9 mouse cellular contexts compared by ENCODE assay signal in genomic region chr2:162867516-162868029, GRCm38 (mm10).
A peak's percentile ranks its signal among the peaks of the same experiment; 100 is the strongest.
DNase-seq lines count a peak whose midpoint lies in the region; ATAC-seq and TF ChIP-seq lines count a peak whose summit lies in the region.
"Had no signal": no experiment of that assay in that cellular context is flagged by ENCODE, and none has a peak within 500 bp of the region (broad histone marks: within the 10 kb centered on the region; RNA-seq: fewer than 3 reads in every experiment).

No protein-coding gene starts in this region.

- TF ChIP-seq CTCF in gastrocnemius, adult 2 months (IDR thresholded peaks at IDR 0.05), result no peak
- TF ChIP-seq CTCF in cortical plate, adult 2 months (IDR thresholded peaks at IDR 0.05; ENCODE audit: extremely low read depth, insufficient read depth, low read length), result no peak

- H3K36me3 ChIP-seq in hindbrain, embryonic 11.5 days (ENCODE audit: control insufficient read depth, insufficient read depth, low read length), result no peaks in the 10 kb centered on the region
- H3K36me3 ChIP-seq in midbrain, embryonic 13.5 days, result no peaks in the 10 kb centered on the region

- no peak for DNase-seq in gastrocnemius, adult 2 months
- no peak for DNase-seq in gastrocnemius, adult 18-20 months (ENCODE audit: low spot score)
- DNase-seq in hindbrain, embryonic 11.5 days (ENCODE audit: low spot score), result peak; percentile 39
- DNase-seq in layer of hippocampus, adult 8-10 months (ENCODE audit: low spot score in 2 of 2), result no peak
- DNase-seq in spleen, adult 12 weeks (ENCODE audit: low spot score), result no peak
- DNase-seq: cerebellum, adult 9-10 months had no signal

- H3K9me3 ChIP-seq in hindbrain, embryonic 11.5 days (ENCODE audit: control insufficient read depth, low read length), result no peaks in the 10 kb centered on the region
- no peaks in the 10 kb centered on the region for H3K9me3 ChIP-seq in midbrain, embryonic 13.5 days

- no peak overlapping the region for H3K27ac ChIP-seq in gastrocnemius, adult 2 months
- no peak overlapping the region for H3K27ac ChIP-seq in cortical plate, adult 2 months (ENCODE audit: insufficient read depth, low read length)
- no peak overlapping the region for H3K27ac ChIP-seq in hindbrain, embryonic 11.5 days (ENCODE audit: low read depth, low read length)
- no peak overlapping the region for H3K27ac ChIP-seq in midbrain, embryonic 13.5 days

- peak overlapping the region; percentile 62 for H3K4me2 ChIP-seq in hindbrain, embryonic 11.5 days (replicated peaks; ENCODE audit: low read depth, low read length)
- H3K4me2 ChIP-seq in midbrain, embryonic 13.5 days (replicated peaks), result peak overlapping the region; percentile 64

- no peaks in the 10 kb centered on the region for H3K27me3 ChIP-seq in hindbrain, embryonic 11.5 days (ENCODE audit: control insufficient read depth, insufficient read depth, low read length)
- H3K27me3 ChIP-seq in midbrain, embryonic 13.5 days, result peaks cover 6% of the 10 kb centered on the region

- no peak for TF ChIP-seq POLR2A in cortical plate, adult 2 months (IDR thresholded peaks at IDR 0.05; ENCODE audit: extremely low read depth, insufficient read depth, low read length)

- no peak for ATAC-seq in hindbrain, embryonic 11.5 days (ENCODE audit: low FRiP score)
- ATAC-seq in midbrain, embryonic 13.5 days, result no peak; the same call in 1 of the 2 replicates
- no peak for ATAC-seq in megakaryocyte-erythroid progenitor cell, adult 5-6 weeks (replicated peaks; ENCODE audit: low FRiP score, low TSS enrichment, poor library complexity, severe bottlenecking)

- WGBS in hindbrain, embryonic 11.5 days, result 4% methylated on average over 15 of the region's 15 CpGs
- 2% methylated on average over 15 of the region's 15 CpGs for WGBS in midbrain, embryonic 13.5 days

- H3K9ac ChIP-seq in hindbrain, embryonic 11.5 days (ENCODE audit: low read depth, low read length), result no peak overlapping the region
- 0 out of 2 replicates have a peak overlapping the region, but pooled peaks have one; percentile 21 for H3K9ac ChIP-seq in midbrain, embryonic 13.5 days (replicated peaks)

- H3K4me3 ChIP-seq in gastrocnemius, adult 2 months, result 0 out of 2 replicates have a peak overlapping the region, but pooled peaks have one; percentile 2
- 0 out of 2 replicates have a peak overlapping the region, but pooled peaks have one; percentile 15 for H3K4me3 ChIP-seq in cortical plate, adult 2 months (ENCODE audit: insufficient read depth, low read length)
- peak overlapping the region; percentile 26 for H3K4me3 ChIP-seq in hindbrain, embryonic 11.5 days (ENCODE audit: low read depth, low read length)
- peak overlapping the region; percentile 36 for H3K4me3 ChIP-seq in midbrain, embryonic 13.5 days (replicated peaks)

- H3K4me1 ChIP-seq in cortical plate, adult 2 months (ENCODE audit: control insufficient read depth, insufficient read depth, low read length), result no peaks in the 10 kb centered on the region
- no peaks in the 10 kb centered on the region for H3K4me1 ChIP-seq in hindbrain, embryonic 11.5 days (replicated peaks; ENCODE audit: control insufficient read depth, insufficient read depth, low read length)
- peaks cover 13% of the 10 kb centered on the region for H3K4me1 ChIP-seq in midbrain, embryonic 13.5 days (replicated peaks)

- intact Hi-C loops in gastrocnemius, adult 2 months (cut with DNase I), result no loop called here
